Mouse (Mus musculus): ENCODE measurements around the gene Dand5. TPM values are rescaled to one million over a fixed set of nuclear protein-coding genes. Genes with fewer than 3 reads are reported as not detected.

Dand5 gene
- total and polyA plus RNA-seq, 3 experiments = 7.6 to 12.3 (median 11.2) TPM

DNA sequence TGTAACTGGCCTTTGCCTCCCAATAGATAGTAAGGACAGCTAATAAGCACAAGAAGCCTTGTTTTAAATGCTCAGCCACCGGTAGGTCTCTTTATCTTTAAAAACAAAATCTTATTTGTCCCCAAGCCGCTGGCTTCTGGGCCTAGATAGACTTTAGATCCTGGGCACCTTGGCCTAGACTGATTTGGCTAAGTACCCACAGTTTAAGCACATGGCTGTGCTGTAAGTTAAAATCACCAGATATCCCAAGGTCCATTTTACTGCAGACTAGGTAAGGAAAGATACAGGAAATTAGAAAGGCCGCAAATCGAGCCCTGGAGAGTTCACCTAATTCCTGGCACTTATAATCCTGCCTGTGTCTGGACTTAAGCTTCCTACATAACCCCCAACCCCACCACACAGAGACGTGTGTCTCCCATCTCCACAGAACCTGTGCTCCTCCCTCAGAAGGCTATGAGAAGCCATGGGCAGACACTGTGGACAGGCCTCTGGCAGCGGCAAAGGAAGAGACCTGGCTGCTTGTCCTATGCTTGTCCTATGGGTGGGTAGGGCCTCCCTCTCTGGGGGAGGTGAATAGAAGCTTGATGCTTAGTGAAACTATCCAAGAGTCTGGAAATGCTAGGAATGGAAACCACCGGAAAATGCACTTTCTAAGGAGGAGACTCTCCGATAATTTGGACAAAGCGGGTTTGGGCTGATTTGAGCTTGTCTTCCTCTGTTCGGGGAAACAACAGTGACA lies 44.6 kb downstream of the Dand5 start:
- 72% methylated on average over 10 of the region's 10 CpGs for WGBS
- H3K27ac ChIP-seq = peak overlapping the region; percentile 36
- intact Hi-C loops (cut with DNase I) = no loop called here
- no peak for DNase-seq
- H3K36me3 ChIP-seq (ENCODE audit: control insufficient read depth, insufficient read depth, low read length) = peaks cover 3% of the 10 kb centered on the region; the same call in 1 of the 2 replicates
- H3K27me3 ChIP-seq (ENCODE audit: control insufficient read depth, insufficient read depth, low read length) = no peaks in the 10 kb centered on the region
- no peak overlapping the region for H3K9ac ChIP-seq (ENCODE audit: low read depth, low read length)
- H3K79me2 ChIP-seq (replicated peaks; ENCODE audit: control insufficient read depth, insufficient read depth, low read length) = peaks cover 3% of the 10 kb centered on the region
- peaks cover 33% of the 10 kb centered on the region for H3K4me1 ChIP-seq (ENCODE audit: control insufficient read depth, insufficient read depth, low read length)
- H3K4me3 ChIP-seq = no peak overlapping the region
- TF ChIP-seq CTCF (IDR thresholded peaks at IDR 0.05) (no peak), POLR2A (IDR thresholded peaks at IDR 0.05; ENCODE audit: insufficient read depth, low read depth, low read length) (no peak), EP300 (IDR thresholded peaks at IDR 0.05; ENCODE audit: insufficient read depth, low read depth, low read length) (no peak)

DNA sequence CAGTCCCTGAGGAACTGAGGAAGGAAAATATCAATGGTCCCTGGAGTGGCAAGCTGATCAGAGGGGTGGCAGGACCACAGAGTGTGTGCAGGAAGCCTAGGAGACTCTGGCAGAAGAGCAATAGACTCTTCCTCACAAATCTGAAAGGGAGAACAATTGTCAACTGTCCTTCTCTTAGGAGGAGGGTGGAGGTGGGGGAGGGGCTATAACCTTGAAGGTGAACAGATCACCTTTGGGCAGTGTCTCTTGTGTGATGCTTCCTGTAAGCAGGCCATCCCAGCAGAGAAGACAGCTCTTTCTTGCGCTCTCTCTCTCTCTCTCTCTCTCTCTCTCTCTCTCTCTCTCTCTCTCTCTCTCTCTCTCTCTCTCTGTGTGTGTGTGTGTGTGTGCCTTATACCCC lies 46.1 kb downstream of the Dand5 start:
- H3K4me1 ChIP-seq (ENCODE audit: control insufficient read depth, insufficient read depth, low read length) = peaks cover 30% of the 10 kb centered on the region
- H3K4me3 ChIP-seq = no peak overlapping the region
- peaks cover 5% of the 10 kb centered on the region for H3K79me2 ChIP-seq (replicated peaks; ENCODE audit: control insufficient read depth, insufficient read depth, low read length)
- WGBS = 93% methylated on average over 1 of the region's 1 CpGs
- H3K9ac ChIP-seq (ENCODE audit: low read depth, low read length) = no peak overlapping the region
- TF ChIP-seq POLR2A (IDR thresholded peaks at IDR 0.05; ENCODE audit: insufficient read depth, low read depth, low read length) = no peak
- no peak for TF ChIP-seq CTCF (IDR thresholded peaks at IDR 0.05)
- TF ChIP-seq EP300 (IDR thresholded peaks at IDR 0.05; ENCODE audit: insufficient read depth, low read depth, low read length) = no peak
- intact Hi-C loops (cut with DNase I) = no loop called here
- no peak overlapping the region; the same call in 1 of the 2 replicates for H3K27ac ChIP-seq
- peaks cover 3% of the 10 kb centered on the region; the same call in 1 of the 2 replicates for H3K36me3 ChIP-seq (ENCODE audit: control insufficient read depth, insufficient read depth, low read length)
- no peak for DNase-seq
- H3K27me3 ChIP-seq (ENCODE audit: control insufficient read depth, insufficient read depth, low read length) = no peaks in the 10 kb centered on the region

DNA sequence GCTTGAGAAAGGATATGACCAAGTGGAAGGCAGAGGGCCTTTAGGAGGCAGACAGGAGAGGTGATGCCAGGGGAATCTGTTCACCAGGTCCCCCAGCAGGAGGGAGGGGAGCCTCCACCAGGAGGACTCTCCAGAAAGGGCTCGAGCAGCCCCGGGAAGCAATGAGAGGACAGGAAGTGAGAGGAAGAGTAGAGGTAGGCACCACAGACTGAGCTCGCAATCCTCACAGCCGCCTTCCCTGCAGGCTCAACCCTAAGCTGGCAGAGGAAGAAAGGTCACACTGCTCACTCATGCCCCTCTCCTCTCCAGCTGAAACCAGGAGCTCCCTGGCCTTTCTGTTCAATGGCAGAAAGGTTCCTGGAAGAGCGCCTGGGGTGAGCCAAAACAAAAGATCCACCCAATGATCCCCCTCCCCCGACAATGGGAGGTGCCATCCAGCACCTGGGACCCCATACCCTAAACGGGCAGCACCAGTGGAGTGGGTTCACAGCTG lies 47.0 kb downstream of the Dand5 start:
- DNase-seq = no peak
- peaks cover 26% of the 10 kb centered on the region for H3K4me1 ChIP-seq (ENCODE audit: control insufficient read depth, insufficient read depth, low read length)
- H3K4me3 ChIP-seq = peak overlapping the region; percentile 26; the same call in 1 of the 2 replicates
- peak overlapping the region; percentile 82 for H3K27ac ChIP-seq
- intact Hi-C loops (cut with DNase I) = loop anchor here (2.0 kb wide), 1 partner anchor 23 kb away; no protein-coding TSS in a partner anchor
- no peaks in the 10 kb centered on the region for H3K27me3 ChIP-seq (ENCODE audit: control insufficient read depth, insufficient read depth, low read length)
- peaks cover 2% of the 10 kb centered on the region for H3K79me2 ChIP-seq (replicated peaks; ENCODE audit: control insufficient read depth, insufficient read depth, low read length)
- WGBS = 46% methylated on average over 7 of the region's 7 CpGs
- no peak for TF ChIP-seq POLR2A (IDR thresholded peaks at IDR 0.05; ENCODE audit: insufficient read depth, low read depth, low read length)
- no peaks in the 10 kb centered on the region for H3K36me3 ChIP-seq (ENCODE audit: control insufficient read depth, insufficient read depth, low read length)
- peak overlapping the region; percentile 63 for H3K9ac ChIP-seq (ENCODE audit: low read depth, low read length)

DNA sequence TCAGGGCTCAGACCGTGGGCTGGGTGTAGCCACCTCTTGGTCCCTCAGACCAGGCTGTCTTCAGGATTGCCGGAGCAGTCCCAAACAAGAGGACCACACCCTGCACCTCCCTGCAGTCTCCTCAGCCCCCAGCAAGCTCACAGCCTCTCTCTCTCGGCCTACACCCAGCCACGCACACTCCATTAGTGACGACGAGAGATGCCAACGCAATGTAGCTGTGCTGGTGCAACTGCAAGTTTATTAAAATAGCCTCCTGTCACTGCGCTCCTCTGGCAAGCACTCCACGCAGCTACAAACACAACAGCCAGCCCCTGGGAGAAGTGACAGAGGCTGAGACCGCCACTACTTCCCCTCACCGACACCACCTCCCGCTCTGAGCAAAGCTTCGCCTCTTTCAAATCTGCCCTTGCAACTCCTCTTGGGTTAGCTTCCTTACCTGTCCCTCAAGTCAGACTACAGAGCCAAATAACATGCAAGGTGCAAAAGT lies 47.5 kb downstream of the Dand5 start:
- peak; percentile 69 to 72 for DNase-seq
- peak overlapping the region; percentile 82 for H3K27ac ChIP-seq
- no peaks in the 10 kb centered on the region for H3K36me3 ChIP-seq (ENCODE audit: control insufficient read depth, insufficient read depth, low read length)
- H3K4me1 ChIP-seq (ENCODE audit: control insufficient read depth, insufficient read depth, low read length) = peaks cover 25% of the 10 kb centered on the region
- WGBS = 18% methylated on average over 13 of the region's 13 CpGs
- H3K27me3 ChIP-seq (ENCODE audit: control insufficient read depth, insufficient read depth, low read length) = no peaks in the 10 kb centered on the region
- intact Hi-C loops (cut with DNase I) = loop anchor here (2.0 kb wide), 1 partner anchor 24 kb away; no protein-coding TSS in a partner anchor
- TF ChIP-seq EP300 (IDR thresholded peaks at IDR 0.05; ENCODE audit: insufficient read depth, low read depth, low read length) (no peak), POLR2A (IDR thresholded peaks at IDR 0.05; ENCODE audit: insufficient read depth, low read depth, low read length) (no peak), CTCF (IDR thresholded peaks at IDR 0.05) (no peak)
- peak overlapping the region; percentile 63 for H3K9ac ChIP-seq (ENCODE audit: low read depth, low read length)
- peaks cover 2% of the 10 kb centered on the region for H3K79me2 ChIP-seq (replicated peaks; ENCODE audit: control insufficient read depth, insufficient read depth, low read length)
- H3K4me3 ChIP-seq = peak overlapping the region; percentile 26; the same call in 1 of the 2 replicates

DNA sequence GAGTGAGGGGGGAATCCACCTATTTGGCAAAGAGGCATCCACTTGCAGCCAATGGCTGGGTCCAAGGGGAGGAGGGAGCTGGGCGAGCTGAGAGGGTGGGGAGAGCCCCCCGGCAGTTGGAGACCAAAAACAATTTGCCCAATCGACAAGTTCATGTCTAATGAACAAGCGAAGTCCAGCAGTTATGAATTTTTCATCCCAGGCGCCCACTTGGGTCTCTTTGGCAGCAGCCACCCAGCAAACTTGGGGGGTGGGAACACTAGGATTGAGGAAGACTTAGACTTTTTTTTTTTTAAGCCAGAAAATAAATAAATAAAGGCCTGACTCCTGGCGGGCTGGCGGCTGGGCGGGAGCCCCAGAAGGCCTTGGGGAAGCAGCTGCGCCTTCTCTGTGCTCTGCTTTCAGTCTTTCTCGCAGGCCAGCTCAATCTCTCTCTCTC lies 48.1 kb downstream of the Dand5 start:
- intact Hi-C loops (cut with DNase I) = loop anchor here (2.0 kb wide), 1 partner anchor 24 kb away; no protein-coding TSS in a partner anchor
- peaks cover 2% of the 10 kb centered on the region for H3K79me2 ChIP-seq (replicated peaks; ENCODE audit: control insufficient read depth, insufficient read depth, low read length)
- H3K9ac ChIP-seq (ENCODE audit: low read depth, low read length) = 0 out of 2 replicates have a peak overlapping the region, but pooled peaks have one; percentile 8
- no peak overlapping the region for H3K4me3 ChIP-seq
- TF ChIP-seq POLR2A (IDR thresholded peaks at IDR 0.05; ENCODE audit: insufficient read depth, low read depth, low read length) = no peak
- TF ChIP-seq CTCF (IDR thresholded peaks at IDR 0.05) = no peak
- TF ChIP-seq EP300 (IDR thresholded peaks at IDR 0.05; ENCODE audit: insufficient read depth, low read depth, low read length) = no peak
- no peaks in the 10 kb centered on the region for H3K36me3 ChIP-seq (ENCODE audit: control insufficient read depth, insufficient read depth, low read length)
- WGBS = 18% methylated on average over 10 of the region's 10 CpGs
- H3K27ac ChIP-seq = peak overlapping the region; percentile 82
- peaks cover 25% of the 10 kb centered on the region for H3K4me1 ChIP-seq (ENCODE audit: control insufficient read depth, insufficient read depth, low read length)
- H3K27me3 ChIP-seq (ENCODE audit: control insufficient read depth, insufficient read depth, low read length) = no peaks in the 10 kb centered on the region
- DNase-seq = peak; percentile 79 to 80

Data from heart, adult 2 months (tissue).